Mouse (Mus musculus) stomach, embryonic 14.5 days (tissue): ENCODE data around the gene Ntn5. TPM values are rescaled to one million over a fixed set of nuclear protein-coding genes. Genes with fewer than 3 reads are reported as not detected.

ENCODE experiments used
- ATAC-seq: fragments of 200-750 bp; cut with Nextera tagmentation; 2 replicates; pipeline ENCODE4 v1.8.0; 2017; ENCODE audit warnings: low read depth, moderate TSS enrichment; ENCODE audit not compliant: insufficient number of reproducible peaks, insufficient read depth, low FRiP score
- H3K27ac ChIP-seq: fragments of 300-500 bp; sonication (generic); 2 replicates; pipeline ENCODE4 v1.5.1; 2014; ENCODE audit warnings: mild to moderate bottlenecking, low read length, moderate library complexity, mixed read lengths
- H3K27me3 ChIP-seq: fragments of 300-500 bp; sonication (generic); 2 replicates; pipeline ENCODE4 v1.6.1; 2014; ENCODE audit warnings: low read length, control low read depth, mixed read lengths; ENCODE audit not compliant: control insufficient read depth, insufficient read depth
- H3K36me3 ChIP-seq: fragments of 300-500 bp; sonication (generic); 2 replicates; pipeline ENCODE4 v1.6.1; 2014; ENCODE audit warnings: mild to moderate bottlenecking, control low read depth, low read length, moderate library complexity, mixed read lengths; ENCODE audit not compliant: control insufficient read depth, insufficient read depth
- H3K4me1 ChIP-seq: fragments of 300-500 bp; sonication (generic); 2 replicates; pipeline ENCODE4 v1.6.1; 2014; ENCODE audit warnings: low read length, control low read depth, mixed read lengths; ENCODE audit not compliant: control insufficient read depth, insufficient read depth
- H3K4me2 ChIP-seq: fragments of 300-500 bp; sonication (generic); replicated peaks from 2 replicates; pipeline ENCODE4 v1.6.1; 2014; ENCODE audit warnings: low read depth, low read length, control low read depth
- H3K4me3 ChIP-seq: fragments of 300-500 bp; sonication (generic); 2 replicates; pipeline ENCODE4 v1.5.1; 2014; ENCODE audit warnings: low read depth, low read length, control low read depth
- H3K9ac ChIP-seq: fragments of 300-500 bp; sonication (generic); replicated peaks from 2 replicates; pipeline ENCODE4 v1.6.1; 2014; ENCODE audit warnings: low read depth, mild to moderate bottlenecking, control low read depth, low read length, moderate library complexity, mixed read lengths
- H3K9me3 ChIP-seq: fragments of 300-500 bp; sonication (generic); 2 replicates; pipeline ENCODE4 v1.6.1; 2016; ENCODE audit warnings: low read depth, low read length, control low read depth; ENCODE audit not compliant: control insufficient read depth
- WGBS: fragments of 180-500 bp; shearing (Covaris S2); extraction: QIAGEN DNeasy Blood & Tissue Kit; methylation state at CpG from one replicate; pipeline ENCODE4 v1.1.7; 2014; 5-methylcytosine and 5-hydroxymethylcytosine counted together
- polyA plus RNA-seq: library from polyadenylated mRNA; unstranded; fragments of >200 nt; fragmentation: Nextera tagmentation; extraction: Ambion mirVana; gene quantifications from 2 replicates; pipeline ENCODE4 v1.2.1, GENCODE M21; 2014

Gene Ntn5
- polyA plus RNA-seq, 1 experiment from 2014 or later, result 0.67 TPM

DNA sequence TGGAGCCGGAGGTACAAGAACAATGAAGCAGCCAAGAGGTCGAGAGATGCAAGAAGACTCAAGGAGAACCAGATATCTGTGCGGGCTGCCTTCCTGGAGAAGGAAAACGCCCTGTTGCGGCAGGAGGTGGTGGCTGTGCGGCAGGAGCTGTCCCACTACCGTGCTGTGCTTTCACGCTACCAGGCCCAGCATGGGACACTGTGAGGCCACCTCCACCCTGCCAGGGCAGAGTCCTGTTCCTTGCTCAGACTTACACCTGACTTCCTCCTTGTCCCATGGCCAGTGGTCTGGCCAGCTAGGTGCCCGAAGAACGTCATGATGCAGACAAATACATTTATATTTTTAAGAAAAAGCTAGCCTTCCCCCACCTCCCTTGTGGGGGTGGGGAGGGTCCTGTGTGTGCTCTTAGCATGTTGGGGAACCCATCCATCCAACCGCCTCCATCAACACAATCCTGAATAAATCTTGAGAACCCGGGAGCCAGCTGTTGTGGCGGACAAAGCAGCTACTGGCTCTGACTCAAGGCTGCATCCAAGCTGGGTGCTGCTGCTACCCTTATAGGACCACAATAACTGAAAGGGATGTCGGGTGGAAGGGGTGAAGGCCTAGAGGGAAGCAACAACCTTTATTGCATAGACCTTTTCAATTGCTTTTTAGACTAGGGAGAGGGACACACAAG lies 26.0 kb downstream of the Ntn5 start:
- H3K4me1 ChIP-seq, result peaks cover 29% of the 10 kb centered on the region
- no peak overlapping the region for H3K27ac ChIP-seq
- H3K36me3 ChIP-seq, result peaks cover 41% of the 10 kb centered on the region
- no peak for ATAC-seq
- no peaks in the 10 kb centered on the region for H3K27me3 ChIP-seq
- WGBS, result 74% methylated on average over 14 of the region's 14 CpGs
- H3K9ac ChIP-seq, result no peak overlapping the region
- H3K4me3 ChIP-seq, result no peak overlapping the region
- no peak overlapping the region for H3K4me2 ChIP-seq
- no peaks in the 10 kb centered on the region for H3K9me3 ChIP-seq

DNA sequence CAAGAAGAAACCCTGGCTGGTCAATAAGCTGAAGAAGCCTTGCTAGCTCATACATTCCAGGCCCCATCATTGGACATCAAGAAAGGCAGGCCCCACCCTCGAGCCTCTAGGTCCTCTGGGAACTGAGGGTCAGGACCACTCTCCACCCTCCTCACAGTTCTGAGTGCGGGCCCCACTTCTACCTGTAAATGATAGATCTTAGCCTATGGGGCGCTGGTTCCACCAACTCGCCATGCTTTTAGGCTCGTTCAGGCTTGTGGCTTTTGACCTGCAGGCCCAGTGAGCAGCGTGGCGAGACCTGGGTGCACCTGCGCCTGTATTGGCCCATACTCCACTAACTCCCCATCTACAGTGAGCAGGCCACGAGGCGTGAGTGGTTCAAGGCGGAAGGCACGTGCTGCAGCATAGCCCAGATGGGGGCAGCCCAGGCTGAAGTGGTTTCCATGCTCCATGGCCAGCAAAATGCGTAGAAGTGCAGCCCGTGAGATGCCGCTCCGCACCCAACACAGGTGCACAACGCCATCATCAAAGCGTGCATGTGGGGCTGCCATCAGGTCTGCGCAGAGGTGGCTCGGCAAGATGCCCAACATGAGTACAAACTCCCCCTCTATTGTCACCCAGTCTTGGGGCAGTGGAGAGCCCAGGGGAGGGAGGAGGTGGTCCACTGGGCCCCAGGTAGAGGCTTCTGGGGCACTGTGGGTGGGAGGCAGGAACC lies 26.8 kb downstream of the Ntn5 start:
- Histone ChIP-seq H3K9ac (no peak overlapping the region), H3K4me3 (no peak overlapping the region), H3K9me3 (no peaks in the 10 kb centered on the region), H3K4me1 (peaks cover 32% of the 10 kb centered on the region), H3K36me3 (peaks cover 41% of the 10 kb centered on the region), H3K27ac (no peak overlapping the region), H3K27me3 (no peaks in the 10 kb centered on the region), H3K4me2 (no peak overlapping the region)
- 88% methylated on average over 20 of the region's 20 CpGs for WGBS
- no peak for ATAC-seq

DNA sequence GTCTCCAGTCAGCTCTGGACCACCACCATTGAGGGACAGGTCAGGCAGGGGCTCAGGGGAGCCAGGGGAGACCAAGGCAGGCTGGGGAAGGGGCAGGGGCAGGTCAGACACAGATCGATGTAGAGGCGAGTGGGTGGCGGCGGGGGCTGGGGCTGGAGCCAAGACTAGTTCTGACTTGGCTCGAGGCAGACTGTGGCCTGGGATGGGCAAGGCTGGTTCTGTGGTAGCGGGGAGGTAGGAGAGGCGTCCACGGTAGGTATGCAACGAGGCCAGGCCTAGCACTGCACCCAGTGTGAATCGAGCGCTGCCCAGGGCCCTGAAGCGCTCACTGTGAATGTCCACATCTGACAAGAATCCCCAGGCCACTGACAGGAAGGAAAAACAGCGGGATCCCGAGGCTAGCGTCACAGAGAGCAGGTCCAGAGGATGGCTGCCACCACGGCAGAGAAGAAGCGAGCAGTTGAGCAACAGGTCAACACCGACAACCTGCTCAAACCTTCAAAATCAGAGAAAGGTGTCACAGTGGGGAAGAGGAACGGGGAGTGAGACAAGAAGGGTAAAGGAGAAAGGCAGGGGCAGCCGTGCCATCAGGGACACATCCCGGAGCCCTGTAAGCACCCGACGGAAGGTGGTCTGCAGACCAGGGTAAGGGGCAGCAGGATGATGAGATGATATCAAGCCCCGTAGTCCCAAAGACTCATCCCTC lies 27.6 kb downstream of the Ntn5 start:
- no peak overlapping the region for H3K27ac ChIP-seq
- no peak overlapping the region for H3K4me3 ChIP-seq
- no peak overlapping the region for H3K9ac ChIP-seq
- 90% methylated on average over 24 of the region's 24 CpGs for WGBS
- peaks cover 40% of the 10 kb centered on the region for H3K4me1 ChIP-seq
- no peaks in the 10 kb centered on the region for H3K9me3 ChIP-seq
- no peaks in the 10 kb centered on the region for H3K27me3 ChIP-seq
- H3K36me3 ChIP-seq, result peaks cover 41% of the 10 kb centered on the region
- no peak for ATAC-seq
- H3K4me2 ChIP-seq, result no peak overlapping the region

DNA sequence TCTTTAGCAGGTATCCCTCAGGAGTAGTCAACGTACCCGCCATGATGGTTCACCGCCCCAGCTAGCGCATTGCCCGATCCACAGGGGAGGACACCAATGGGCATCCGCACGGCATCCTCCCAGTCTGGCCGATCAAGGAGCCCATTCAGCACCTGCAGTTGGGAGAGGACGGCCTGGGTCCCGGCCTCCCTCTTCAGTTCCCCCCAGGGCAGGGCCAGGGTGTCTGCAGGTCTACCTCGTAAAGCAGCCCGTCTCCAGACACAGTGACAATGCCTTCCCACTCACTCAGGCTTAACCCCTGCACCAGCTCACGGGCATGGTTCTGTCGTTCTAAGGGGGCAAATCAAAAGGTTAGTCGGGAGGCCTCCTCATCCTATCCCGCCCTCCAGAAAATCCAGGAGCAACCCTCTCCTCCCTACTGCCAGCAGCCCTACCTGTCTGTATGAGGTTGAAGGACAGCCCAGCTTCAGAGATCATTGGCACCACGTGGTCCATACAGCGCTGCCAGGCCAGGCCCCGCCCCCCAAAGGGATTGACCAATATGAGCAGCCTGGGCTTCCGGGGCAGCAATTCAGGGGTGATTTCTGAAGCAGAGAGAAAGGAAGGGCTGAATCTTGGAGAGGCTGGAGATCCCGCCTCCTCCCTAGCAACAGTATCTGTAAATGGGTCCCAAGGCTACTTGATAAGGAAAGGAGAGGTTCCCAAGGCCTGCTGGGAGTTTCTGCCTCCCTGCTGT lies 28.4 kb downstream of the Ntn5 start:
- Histone ChIP-seq H3K4me1 (peaks cover 47% of the 10 kb centered on the region), H3K4me3 (no peak overlapping the region), H3K4me2 (no peak overlapping the region), H3K9me3 (no peaks in the 10 kb centered on the region), H3K27me3 (no peaks in the 10 kb centered on the region), H3K27ac (peak overlapping the region; percentile 18; the same call in 1 of the 2 replicates), H3K36me3 (peaks cover 41% of the 10 kb centered on the region), H3K9ac (no peak overlapping the region)
- 88% methylated on average over 21 of the region's 21 CpGs for WGBS
- peak; percentile 33; the same call in 1 of the 2 replicates for ATAC-seq

DNA sequence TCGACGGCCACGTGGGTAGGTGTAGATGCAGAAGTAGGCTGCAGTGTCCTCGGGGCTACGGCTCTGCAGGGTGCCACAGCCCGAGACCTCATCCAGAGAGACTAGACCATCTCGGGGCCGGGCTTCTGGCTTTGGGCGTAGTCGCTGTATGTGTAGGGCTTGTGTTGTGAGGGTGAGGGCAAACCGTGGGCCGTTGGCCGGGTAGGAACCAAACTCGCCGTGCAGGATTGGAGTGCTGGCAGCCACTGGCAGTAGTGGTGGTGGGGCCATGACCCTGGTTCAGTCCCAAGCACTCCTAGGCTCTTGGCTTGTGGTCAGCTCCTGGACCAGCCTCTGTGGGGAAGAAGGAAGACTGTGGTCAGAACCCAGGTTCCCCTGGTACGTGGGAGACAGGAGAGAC lies 29.6 kb downstream of the Ntn5 start:
- Histone ChIP-seq H3K4me3 (no peak overlapping the region), H3K27me3 (no peaks in the 10 kb centered on the region), H3K27ac (peak overlapping the region; percentile 18; the same call in 1 of the 2 replicates), H3K9ac (no peak overlapping the region), H3K4me1 (peaks cover 40% of the 10 kb centered on the region), H3K36me3 (peaks cover 41% of the 10 kb centered on the region), H3K9me3 (no peaks in the 10 kb centered on the region), H3K4me2 (peak overlapping the region; percentile 87; the same call in 1 of the 2 replicates)
- ATAC-seq, result no peak
- WGBS, result 92% methylated on average over 16 of the region's 16 CpGs

DNA sequence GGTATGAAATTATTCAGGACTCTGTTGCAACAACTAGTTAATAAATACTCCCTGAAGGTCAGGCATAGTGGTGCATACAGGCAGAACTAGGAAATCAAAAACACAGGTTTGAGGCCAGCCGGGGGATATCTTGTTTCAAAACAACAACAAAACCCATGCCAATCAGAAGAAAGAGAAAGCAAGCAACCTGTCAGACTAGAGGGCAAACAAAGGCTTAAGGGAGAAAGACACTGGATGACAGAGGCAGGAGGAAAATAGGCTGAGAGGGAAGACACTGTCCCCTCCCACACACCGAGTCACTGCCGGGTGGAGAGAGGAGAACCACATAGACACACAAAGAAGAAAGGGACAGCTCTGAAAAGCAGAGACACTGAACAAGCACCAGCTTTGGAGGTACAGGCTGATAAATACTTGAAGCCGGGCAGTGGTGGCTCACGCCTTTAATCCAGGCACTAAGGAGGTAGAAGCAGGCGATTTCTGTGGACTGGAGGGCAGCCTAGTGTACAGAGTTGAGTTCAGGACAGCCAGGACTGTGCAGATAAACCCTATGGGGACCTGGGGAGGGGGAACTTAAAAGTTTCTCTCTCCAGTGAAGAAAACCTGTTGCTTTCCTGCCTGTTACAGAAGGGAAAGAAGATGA lies 30.2 kb downstream of the Ntn5 start:
- H3K27ac ChIP-seq, result peak overlapping the region; percentile 89
- peak overlapping the region; percentile 87 for H3K4me2 ChIP-seq
- peak overlapping the region; percentile 58 for H3K9ac ChIP-seq
- peaks cover 37% of the 10 kb centered on the region for H3K4me1 ChIP-seq
- no peak for ATAC-seq
- no peaks in the 10 kb centered on the region for H3K27me3 ChIP-seq
- H3K4me3 ChIP-seq, result peak overlapping the region; percentile 69
- WGBS, result 65% methylated on average over 6 of the region's 6 CpGs
- peaks cover 41% of the 10 kb centered on the region for H3K36me3 ChIP-seq
- no peaks in the 10 kb centered on the region for H3K9me3 ChIP-seq

DNA sequence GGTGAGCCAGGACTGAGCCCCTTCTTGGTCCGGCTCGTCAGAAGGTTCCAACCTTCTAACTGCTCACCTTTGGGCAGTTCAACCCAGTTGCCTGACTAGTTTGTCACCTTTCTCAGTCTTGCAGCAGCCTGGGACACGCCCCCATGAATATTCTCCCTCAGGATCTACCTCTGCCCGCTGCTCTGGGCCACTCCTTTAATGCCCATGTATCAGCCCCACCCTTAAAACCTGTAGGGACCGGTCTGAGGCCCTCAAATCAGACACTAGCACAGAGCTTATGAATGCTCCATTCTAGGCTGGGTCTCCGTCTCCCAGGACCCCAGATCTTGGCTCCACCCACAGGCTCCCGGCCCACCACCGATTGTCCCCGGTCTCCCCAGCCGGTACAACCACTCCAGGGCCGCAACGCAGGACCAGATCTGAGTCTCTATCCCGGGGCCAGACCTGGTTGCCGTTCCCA lies 30.8 kb downstream of the Ntn5 start:
- peak overlapping the region; percentile 87 for H3K4me2 ChIP-seq

More for the DNA sequence above, 30.8 kb downstream of the Ntn5 start:
- Histone ChIP-seq H3K27ac (peak overlapping the region; percentile 89), H3K27me3 (no peaks in the 10 kb centered on the region), H3K4me1 (peaks cover 43% of the 10 kb centered on the region), H3K9ac (peak overlapping the region; percentile 58), H3K36me3 (peaks cover 41% of the 10 kb centered on the region), H3K4me3 (peak overlapping the region; percentile 69), H3K9me3 (no peaks in the 10 kb centered on the region)
- WGBS, result 9% methylated on average over 14 of the region's 14 CpGs
- ATAC-seq, result peak; percentile 55
